Mouse (Mus musculus): ENCODE data around the gene Apol6. TPM values are rescaled to one million over a fixed set of nuclear protein-coding genes. Genes with fewer than 3 reads are reported as not detected.

Apol6 gene
- 4.8 and 6.4 TPM in 2 replicates for polyA plus RNA-seq (2012; rRNA removed)

DNA sequence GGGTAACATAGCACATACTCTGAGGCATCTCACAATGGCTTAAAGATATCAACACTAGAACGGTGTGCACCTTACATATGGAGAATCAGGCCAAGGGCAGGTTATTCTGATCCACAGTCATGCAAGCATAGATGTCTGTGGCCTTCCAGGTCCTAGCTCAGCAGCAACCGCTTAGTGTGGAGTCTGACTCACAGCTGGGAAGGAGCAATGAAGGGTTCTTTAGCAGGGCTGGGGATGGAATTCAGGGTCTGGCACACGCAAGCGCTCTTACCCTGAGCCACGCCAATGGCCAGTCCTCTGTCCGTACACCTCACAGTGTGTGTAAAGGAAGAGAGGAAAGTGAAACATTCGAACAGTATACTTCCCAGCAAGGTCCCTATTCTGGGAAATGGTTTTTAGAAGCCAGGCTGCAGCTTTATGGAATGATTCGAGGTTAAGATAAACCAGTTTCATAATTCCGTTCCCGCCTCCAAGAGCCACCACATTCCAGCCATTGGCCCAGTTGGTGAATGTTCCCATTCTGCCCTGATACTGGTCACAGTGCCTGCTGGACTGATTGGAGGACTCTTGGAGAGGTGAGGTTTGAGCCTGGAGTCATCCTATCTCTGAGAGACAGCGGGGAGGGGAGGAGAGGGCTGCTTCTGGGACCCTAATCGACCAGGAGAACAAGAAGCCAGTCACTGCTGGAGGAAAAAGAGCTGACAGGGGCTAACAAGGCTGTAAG, at the start of gene Apol6:
Apol6 (plus strand) TSS at position 133 of the 724 bp plus-strand sequence.
- no peaks in the 10 kb centered on the region for H3K4me1 ChIP-seq (ENCODE audit: control insufficient read depth, insufficient read depth, low read length)

GRCm38 (mm10) chr15:76998048-76998447, 46.5 kb upstream of the Apol6 start:
- peak overlapping the region; percentile 83 for H3K27ac ChIP-seq (ENCODE audit: insufficient read depth, low read depth, low read length)
- no peaks in the 10 kb centered on the region for H3K27me3 ChIP-seq (replicated peaks; ENCODE audit: control insufficient read depth, insufficient read depth, low read length)
- H3K36me3 ChIP-seq (ENCODE audit: control insufficient read depth, insufficient read depth, low read length), result no peaks in the 10 kb centered on the region
- TF ChIP-seq POLR2A (IDR thresholded peaks at IDR 0.05; ENCODE audit: low read depth, low read length) (no peak), CTCF (conservative IDR thresholded peaks at IDR 0.05; ENCODE audit: insufficient read depth, insufficient read length, low read depth, low read length) (no peak)
- 18% methylated on average over 2 of the region's 2 CpGs for WGBS
- DNase-seq, result peak; percentile 80
- H3K4me3 ChIP-seq (ENCODE audit: insufficient read depth, low read depth, low read length), result no peak overlapping the region
- peaks cover 16% of the 10 kb centered on the region for H3K4me1 ChIP-seq (ENCODE audit: control insufficient read depth, insufficient read depth, low read length)

More for the DNA sequence above, at the start of gene Apol6:
- Histone ChIP-seq H3K27ac (ENCODE audit: insufficient read depth, low read depth, low read length) (no peak within 1 kb of the TSS), H3K36me3 (ENCODE audit: control insufficient read depth, insufficient read depth, low read length) (no peaks in the 10 kb centered on the region), H3K27me3 (replicated peaks; ENCODE audit: control insufficient read depth, insufficient read depth, low read length) (no peaks in the 10 kb centered on the region), H3K4me3 (ENCODE audit: insufficient read depth, low read depth, low read length) (no peak within 1 kb of the TSS)
- DNase-seq, result no peak
- no peak for TF ChIP-seq POLR2A (IDR thresholded peaks at IDR 0.05; ENCODE audit: low read depth, low read length)
- no peak for TF ChIP-seq CTCF (conservative IDR thresholded peaks at IDR 0.05; ENCODE audit: insufficient read depth, insufficient read length, low read depth, low read length)
- WGBS, result 86% methylated on average over 12 of the region's 12 CpGs

DNA sequence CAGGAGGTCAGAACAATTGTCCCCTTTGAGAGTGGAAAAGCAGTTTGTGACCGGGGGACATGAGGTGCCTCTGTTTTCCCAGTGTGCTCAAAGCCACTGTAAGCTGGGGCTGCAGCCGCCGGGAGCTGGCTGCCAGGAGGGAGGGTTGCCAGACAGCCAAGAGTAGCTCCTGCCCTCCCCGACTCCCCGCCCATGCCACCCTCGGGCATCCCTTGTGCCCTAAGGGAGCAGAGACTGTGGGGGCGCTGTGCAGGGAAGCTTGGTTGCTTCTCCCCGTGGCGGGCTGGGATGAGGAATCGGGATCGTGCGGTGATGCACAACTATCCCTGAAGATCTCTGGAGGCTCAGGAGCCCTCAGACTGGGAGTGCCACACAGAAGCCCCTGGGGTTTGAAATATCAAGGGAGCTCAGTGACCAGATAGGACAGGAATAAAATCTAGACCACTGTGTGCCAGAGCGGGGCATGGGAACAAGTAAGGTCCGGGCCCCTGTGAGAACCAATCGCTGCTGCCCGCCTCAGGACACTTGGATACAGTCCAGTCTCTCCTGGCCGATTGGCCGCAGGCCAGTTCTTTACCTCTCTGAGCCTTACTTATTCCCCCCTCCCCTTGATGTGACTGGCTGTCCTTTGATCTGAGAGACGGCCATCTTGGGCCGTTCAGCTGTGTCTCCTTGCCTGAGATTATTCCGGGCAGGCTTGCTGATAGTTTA, 45.5 kb upstream of the Apol6 start:
- Histone ChIP-seq H3K4me3 (ENCODE audit: insufficient read depth, low read depth, low read length) (no peak overlapping the region), H3K36me3 (ENCODE audit: control insufficient read depth, insufficient read depth, low read length) (no peaks in the 10 kb centered on the region), H3K27me3 (replicated peaks; ENCODE audit: control insufficient read depth, insufficient read depth, low read length) (no peaks in the 10 kb centered on the region), H3K27ac (ENCODE audit: insufficient read depth, low read depth, low read length) (peak overlapping the region; percentile 83; the same call in 1 of the 2 replicates), H3K4me1 (ENCODE audit: control insufficient read depth, insufficient read depth, low read length) (peaks cover 16% of the 10 kb centered on the region)
- 34% methylated on average over 21 of the region's 21 CpGs for WGBS
- DNase-seq, result peak; percentile 58
- TF ChIP-seq POLR2A (IDR thresholded peaks at IDR 0.05; ENCODE audit: low read depth, low read length), result no peak
- no peak for TF ChIP-seq CTCF (conservative IDR thresholded peaks at IDR 0.05; ENCODE audit: insufficient read depth, insufficient read length, low read depth, low read length)

GRCm38 (mm10) chr15:77003173-77003867, 41.2 kb upstream of the Apol6 start:
- TF ChIP-seq CTCF (conservative IDR thresholded peaks at IDR 0.05; ENCODE audit: insufficient read depth, insufficient read length, low read depth, low read length) (no peak), POLR2A (IDR thresholded peaks at IDR 0.05; ENCODE audit: low read depth, low read length) (no peak)
- no peaks in the 10 kb centered on the region for H3K27me3 ChIP-seq (replicated peaks; ENCODE audit: control insufficient read depth, insufficient read depth, low read length)
- 95% methylated on average over 3 of the region's 3 CpGs for WGBS
- DNase-seq, result no peak
- no peak overlapping the region for H3K27ac ChIP-seq (ENCODE audit: insufficient read depth, low read depth, low read length)
- H3K36me3 ChIP-seq (ENCODE audit: control insufficient read depth, insufficient read depth, low read length), result no peaks in the 10 kb centered on the region
- no peak overlapping the region for H3K4me3 ChIP-seq (ENCODE audit: insufficient read depth, low read depth, low read length)
- peaks cover 4% of the 10 kb centered on the region for H3K4me1 ChIP-seq (ENCODE audit: control insufficient read depth, insufficient read depth, low read length)

DNA sequence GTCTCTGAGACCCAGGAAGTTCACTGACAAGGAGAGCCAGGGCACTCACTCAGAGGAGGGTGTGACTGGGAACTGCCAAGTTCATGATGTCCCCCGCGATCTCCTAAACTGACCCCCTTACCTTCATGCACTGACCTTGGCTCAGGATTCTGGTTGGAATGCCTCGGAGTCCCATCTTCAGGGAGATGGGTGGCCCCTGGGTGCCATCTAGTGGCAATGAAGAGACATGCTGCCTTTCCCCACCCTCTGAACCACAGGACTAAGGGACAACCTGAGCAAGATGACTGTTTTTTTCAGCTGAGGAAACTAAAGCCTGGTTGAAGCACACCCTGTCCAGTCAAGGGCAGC, 40.7 kb upstream of the Apol6 start:
- H3K4me3 ChIP-seq (ENCODE audit: insufficient read depth, low read depth, low read length), result no peak overlapping the region
- H3K27ac ChIP-seq (ENCODE audit: insufficient read depth, low read depth, low read length), result no peak overlapping the region
- no peaks in the 10 kb centered on the region for H3K27me3 ChIP-seq (replicated peaks; ENCODE audit: control insufficient read depth, insufficient read depth, low read length)
- H3K4me1 ChIP-seq (ENCODE audit: control insufficient read depth, insufficient read depth, low read length), result no peaks in the 10 kb centered on the region; the same call in 1 of the 2 replicates
- DNase-seq, result peak; percentile 69
- H3K36me3 ChIP-seq (ENCODE audit: control insufficient read depth, insufficient read depth, low read length), result no peaks in the 10 kb centered on the region
- no peak for TF ChIP-seq POLR2A (IDR thresholded peaks at IDR 0.05; ENCODE audit: low read depth, low read length)
- TF ChIP-seq CTCF (conservative IDR thresholded peaks at IDR 0.05; ENCODE audit: insufficient read depth, insufficient read length, low read depth, low read length), result peak; percentile 94
- WGBS, result 2% methylated on average over 3 of the region's 3 CpGs

DNA sequence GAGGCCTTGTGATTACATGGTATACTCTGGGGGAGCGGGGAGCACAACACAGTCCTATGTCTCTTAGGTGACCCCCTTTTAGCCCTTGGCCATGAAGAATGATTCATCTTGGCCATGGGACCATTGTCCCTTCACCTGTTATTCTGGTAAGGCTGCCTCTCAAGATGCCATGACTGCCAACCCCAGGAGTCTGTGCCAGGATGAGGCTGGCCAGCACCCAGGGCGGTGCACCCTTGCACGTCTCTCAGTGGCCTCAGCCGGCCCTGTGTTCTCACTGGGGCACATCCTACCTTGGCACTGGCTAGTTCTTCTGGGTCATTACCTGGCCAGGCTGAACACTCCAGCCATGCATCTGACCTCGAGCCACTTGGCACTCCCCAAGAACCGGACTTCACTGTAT, 35.7 kb upstream of the Apol6 start:
- H3K27ac ChIP-seq (ENCODE audit: insufficient read depth, low read depth, low read length), result no peak overlapping the region
- H3K4me3 ChIP-seq (ENCODE audit: insufficient read depth, low read depth, low read length), result no peak overlapping the region
- TF ChIP-seq CTCF (conservative IDR thresholded peaks at IDR 0.05; ENCODE audit: insufficient read depth, insufficient read length, low read depth, low read length), result no peak
- no peak for TF ChIP-seq POLR2A (IDR thresholded peaks at IDR 0.05; ENCODE audit: low read depth, low read length)
- no peaks in the 10 kb centered on the region; the same call in 1 of the 2 replicates for H3K4me1 ChIP-seq (ENCODE audit: control insufficient read depth, insufficient read depth, low read length)
- H3K27me3 ChIP-seq (replicated peaks; ENCODE audit: control insufficient read depth, insufficient read depth, low read length), result no peaks in the 10 kb centered on the region
- H3K36me3 ChIP-seq (ENCODE audit: control insufficient read depth, insufficient read depth, low read length), result no peaks in the 10 kb centered on the region
- 74% methylated on average over 6 of the region's 6 CpGs for WGBS
- peak; percentile 87 for DNase-seq
